Comparison of ENCODE assay signal across 15 mouse cellular contexts in the genomic region with DNA sequence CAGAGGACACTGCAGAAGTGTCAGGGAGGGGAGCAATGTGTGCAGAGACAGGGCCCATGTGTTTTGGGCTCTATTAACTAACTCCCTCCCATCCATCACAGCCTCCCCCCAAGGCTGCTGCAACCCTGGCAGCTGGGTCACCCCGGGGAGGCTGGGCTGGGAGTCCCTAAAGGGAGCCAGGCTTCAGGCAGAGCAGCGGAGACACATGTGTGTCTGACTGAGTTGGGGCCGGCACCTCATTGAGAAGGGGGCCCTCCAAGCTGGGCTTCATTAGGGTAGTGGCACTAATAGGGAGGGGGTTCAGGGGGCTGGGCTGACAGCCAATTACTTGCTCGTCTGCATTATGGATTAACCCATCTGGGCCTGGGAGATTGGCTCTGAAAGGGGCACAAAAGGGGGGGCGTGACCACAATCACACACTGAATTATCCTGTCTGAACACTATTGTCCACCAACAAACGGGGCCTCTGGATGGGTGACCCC. TPM values are rescaled to one million over a fixed set of nuclear protein-coding genes. Genes with fewer than 3 reads are reported as not detected.
DNase-seq lines count a peak whose midpoint lies in the region; ATAC-seq and TF ChIP-seq lines count a peak whose summit lies in the region.
"Had no signal": no experiment of that assay in that cellular context is flagged by ENCODE, and none has a peak within 500 bp of the region (broad histone marks: within the 10 kb centered on the region; RNA-seq: fewer than 3 reads in every experiment).

No protein-coding gene starts in this region.

- H3K9ac ChIP-seq in forebrain, embryonic 16.5 days (replicated peaks; ENCODE audit: low read depth, low read length) = no peak overlapping the region
- no peak overlapping the region for H3K9ac ChIP-seq in midbrain, embryonic 16.5 days (ENCODE audit: low read depth, low read length)

- peak overlapping the region; percentile 60 for H3K27ac ChIP-seq in forebrain, embryonic 16.5 days (ENCODE audit: low read length)
- H3K27ac ChIP-seq in midbrain, embryonic 16.5 days (ENCODE audit: low read length) = no peak overlapping the region; the same call in 1 of the 2 replicates
- H3K27ac ChIP-seq: heart, embryonic 10.5 days; macrophage had no signal

- H3K9me3 ChIP-seq in forebrain, embryonic 16.5 days (ENCODE audit: control insufficient read depth, low read length) = no peaks in the 10 kb centered on the region
- H3K9me3 ChIP-seq in midbrain, embryonic 16.5 days (replicated peaks; ENCODE audit: control insufficient read depth, low read length, poor library complexity, severe bottlenecking) = no peaks in the 10 kb centered on the region
- H3K9me3 ChIP-seq: heart, embryonic 10.5 days had no signal

- no peak overlapping the region for H3K4me3 ChIP-seq in forebrain, embryonic 16.5 days (replicated peaks; ENCODE audit: low read length)
- H3K4me3 ChIP-seq in midbrain, embryonic 16.5 days (ENCODE audit: low read depth, low read length) = no peak overlapping the region
- H3K4me3 ChIP-seq: heart, embryonic 10.5 days had no signal

- WGBS in forebrain, embryonic 16.5 days = 5% methylated on average over 6 of the region's 6 CpGs
- 13% methylated on average over 6 of the region's 6 CpGs for WGBS in midbrain, embryonic 16.5 days

- no peaks in the 10 kb centered on the region; the same call in 1 of the 2 replicates for H3K27me3 ChIP-seq in forebrain, embryonic 16.5 days (replicated peaks; ENCODE audit: control insufficient read depth, insufficient read depth, low read length)
- H3K27me3 ChIP-seq in midbrain, embryonic 16.5 days (ENCODE audit: control insufficient read depth, insufficient read depth, low read depth, low read length) = peaks cover 2% of the 10 kb centered on the region; the same call in 1 of the 2 replicates

- TF ChIP-seq POLR2A in brain, embryonic 14.5 days (IDR thresholded peaks at IDR 0.05; ENCODE audit: borderline replicate concordance, extremely low read depth, insufficient read depth, insufficient read length, poor library complexity, severe bottlenecking) = no peak

- peak; percentile 95 for DNase-seq in brain, embryonic 14.5 days (ENCODE audit: low read depth)
- peak; percentile 78 for DNase-seq in embryo, embryonic 10.5 days (ENCODE audit: low spot score)
- no peak for DNase-seq in adrenal gland, postnatal 10 days
- no peak for DNase-seq in heart, adult 8-10 months (ENCODE audit: low spot score)
- DNase-seq in frontal cortex, postnatal 10 days (ENCODE audit: low spot score in 2 of 2) = no peak
- DNase-seq: adrenal gland, adult 8-10 months; kidney, postnatal 10 days; liver; right cerebral cortex, postnatal 14 days had no signal

- ATAC-seq in forebrain, embryonic 16.5 days = peak; percentile 72
- peak; percentile 6; the same call in 1 of the 2 replicates for ATAC-seq in midbrain, embryonic 16.5 days
- ATAC-seq: inflammation-experienced regulatory T-cells, adult 6 months had no signal

- H3K4me1 ChIP-seq in forebrain, embryonic 16.5 days (replicated peaks; ENCODE audit: control insufficient read depth, insufficient read depth, low read length) = peaks cover 58% of the 10 kb centered on the region
- H3K4me1 ChIP-seq in midbrain, embryonic 16.5 days (ENCODE audit: control insufficient read depth, insufficient read depth, low read length) = peaks cover 21% of the 10 kb centered on the region

- no peaks in the 10 kb centered on the region for H3K36me3 ChIP-seq in forebrain, embryonic 16.5 days (ENCODE audit: control insufficient read depth, insufficient read depth)
- H3K36me3 ChIP-seq in midbrain, embryonic 16.5 days (ENCODE audit: control insufficient read depth, insufficient read depth, low read length) = no peaks in the 10 kb centered on the region
- H3K36me3 ChIP-seq: heart, embryonic 10.5 days had no signal

- TF ChIP-seq CTCF in brain, embryonic 14.5 days (IDR thresholded peaks at IDR 0.05; ENCODE audit: borderline replicate concordance, extremely low read depth, insufficient read depth, insufficient read length) = no peak

- H3K4me2 ChIP-seq in forebrain, embryonic 16.5 days (ENCODE audit: low read length) = no peak overlapping the region
- no peak overlapping the region for H3K4me2 ChIP-seq in midbrain, embryonic 16.5 days (ENCODE audit: low read length)

RNA-seq across cellular contexts. Expression of a gene that starts 21.0 kb away (rescaled TPM):
- polyA plus RNA-seq in brain, embryonic 14.5 days (2012; rRNA removed) = 33.5 and 41.6 TPM in 2 replicates
- polyA plus RNA-seq in forebrain, embryonic 16.5 days (2015; fragmentation: Nextera tagmentation; extraction: Ambion mirVana) = 1.1 and 3.3 TPM in 2 replicates
- 4.2 and 17.6 TPM in 2 replicates for polyA plus RNA-seq in midbrain, embryonic 16.5 days (2015; fragmentation: Nextera tagmentation; extraction: Ambion mirVana)
- total RNA-seq in adrenal gland, postnatal 10 days (2021) = under 1 TPM; 0.45 to 0.72 TPM
- not detected for total RNA-seq in heart, adult 8-10 months (2022)
- total RNA-seq: gastrocnemius, adult 18-20 months had no signal
- polyA plus RNA-seq: inflammation-experienced regulatory T-cells, adult 6 months; macrophage had no signal

RNA-seq across cellular contexts. Expression of a gene that starts 35.1 kb away (rescaled TPM):
- polyA plus RNA-seq in brain, embryonic 14.5 days (2012; rRNA removed) = 65.0 and 72.6 TPM in 2 replicates
- polyA plus RNA-seq in forebrain, embryonic 16.5 days (2015; fragmentation: Nextera tagmentation; extraction: Ambion mirVana) = 34.0 and 34.8 TPM in 2 replicates
- polyA plus RNA-seq in midbrain, embryonic 16.5 days (2015; fragmentation: Nextera tagmentation; extraction: Ambion mirVana) = 34.8 and 35.0 TPM in 2 replicates
- total RNA-seq in adrenal gland, postnatal 10 days (2021) = 10 to 100 TPM; 14.7 to 22.5 TPM
- 1 to 10 TPM; 3.5 to 7.7 (median 5.4) TPM for total RNA-seq in heart, adult 8-10 months (2022)

RNA-seq across cellular contexts. Expression of a gene that starts 52.4 kb away (rescaled TPM):
- polyA plus RNA-seq in brain, embryonic 14.5 days (2012; rRNA removed) = 4.8 and 7.2 TPM in 2 replicates
- polyA plus RNA-seq in forebrain, embryonic 16.5 days (2015; fragmentation: Nextera tagmentation; extraction: Ambion mirVana) = 4.5 and 4.6 TPM in 2 replicates
- 4.2 and 5.5 TPM in 2 replicates for polyA plus RNA-seq in midbrain, embryonic 16.5 days (2015; fragmentation: Nextera tagmentation; extraction: Ambion mirVana)
- total RNA-seq in adrenal gland, postnatal 10 days (2021) = 10 to 100 TPM; 24.9 to 28.4 TPM
- total RNA-seq in heart, adult 8-10 months (2022) = 10 to 100 TPM; 21.3 to 39.4 (median 32.2) TPM
- polyA plus RNA-seq: inflammation-experienced regulatory T-cells, adult 6 months; macrophage had no signal

Comparison
In these comparisons a context has a peak if more than half of its experiments do, and no peak if none do; other contexts are left out.
1. DNase-seq: peak in brain, embryonic 14.5 days (single experiment) and embryo, embryonic 10.5 days (single experiment); none in adrenal gland, postnatal 10 days (single experiment), heart, adult 8-10 months (single experiment) and frontal cortex, postnatal 10 days (0 of 2).